Mouse (Mus musculus): ENCODE data around the gene 4930455H04Rik. TPM values are rescaled to one million over a fixed set of nuclear protein-coding genes. Genes with fewer than 3 reads are reported as not detected.

Gene 4930455H04Rik
- polyA plus RNA-seq, 1 experiment from 2014 or later: not detected

- Histone ChIP-seq H3K9me3 (ENCODE audit: control insufficient read depth, low read length) (no peaks in the 10 kb centered on the region), H3K4me3 (ENCODE audit: low read depth, low read length) (no peak overlapping the region), H3K27ac (ENCODE audit: low read depth, low read length) (no peak overlapping the region), H3K4me1 (replicated peaks; ENCODE audit: control insufficient read depth, insufficient read depth, low read length) (no peaks in the 10 kb centered on the region), H3K9ac (ENCODE audit: low read length) (no peak overlapping the region), H3K36me3 (ENCODE audit: control insufficient read depth, insufficient read depth, low read length) (no peaks in the 10 kb centered on the region), H3K27me3 (ENCODE audit: control insufficient read depth, insufficient read depth, low read length) (no peaks in the 10 kb centered on the region), H3K4me2 (ENCODE audit: low read depth, low read length, severe bottlenecking) (no peak overlapping the region)
- WGBS: 79% methylated on average over 6 of the region's 6 CpGs
- DNase-seq (ENCODE audit: low spot score): no peak
- ATAC-seq (replicated peaks; ENCODE audit: low FRiP score): no peak
Measured at GRCm38 (mm10) chr3:117003379-117003778, 35.3 kb downstream of the 4930455H04Rik start.

- Histone ChIP-seq H3K27ac (ENCODE audit: low read depth, low read length) (no peak overlapping the region), H3K4me3 (ENCODE audit: low read depth, low read length) (no peak overlapping the region), H3K27me3 (ENCODE audit: control insufficient read depth, insufficient read depth, low read length) (no peaks in the 10 kb centered on the region), H3K4me1 (replicated peaks; ENCODE audit: control insufficient read depth, insufficient read depth, low read length) (no peaks in the 10 kb centered on the region), H3K36me3 (ENCODE audit: control insufficient read depth, insufficient read depth, low read length) (no peaks in the 10 kb centered on the region), H3K9ac (ENCODE audit: low read length) (no peak overlapping the region), H3K4me2 (ENCODE audit: low read depth, low read length, severe bottlenecking) (no peak overlapping the region), H3K9me3 (ENCODE audit: control insufficient read depth, low read length) (no peaks in the 10 kb centered on the region)
- 89% methylated on average over 3 of the region's 3 CpGs for WGBS
- DNase-seq (ENCODE audit: low spot score): no peak
- no peak for ATAC-seq (replicated peaks; ENCODE audit: low FRiP score)
Measured at GRCm38 (mm10) chr3:117006636-117007035, 38.6 kb downstream of the 4930455H04Rik start.

GRCm38 (mm10) chr3:117007340-117007739 lies 39.3 kb downstream of the 4930455H04Rik start:
- Histone ChIP-seq H3K4me3 (ENCODE audit: low read depth, low read length) (no peak overlapping the region), H3K9ac (ENCODE audit: low read length) (no peak overlapping the region), H3K36me3 (ENCODE audit: control insufficient read depth, insufficient read depth, low read length) (no peaks in the 10 kb centered on the region), H3K4me2 (ENCODE audit: low read depth, low read length, severe bottlenecking) (no peak overlapping the region), H3K9me3 (ENCODE audit: control insufficient read depth, low read length) (no peaks in the 10 kb centered on the region), H3K4me1 (replicated peaks; ENCODE audit: control insufficient read depth, insufficient read depth, low read length) (no peaks in the 10 kb centered on the region), H3K27ac (ENCODE audit: low read depth, low read length) (no peak overlapping the region), H3K27me3 (ENCODE audit: control insufficient read depth, insufficient read depth, low read length) (no peaks in the 10 kb centered on the region)
- 70% methylated on average over 6 of the region's 6 CpGs for WGBS
- ATAC-seq (replicated peaks; ENCODE audit: low FRiP score): no peak
- DNase-seq (ENCODE audit: low spot score): no peak

GRCm38 (mm10) chr3:117010182-117010581 lies 42.1 kb downstream of the 4930455H04Rik start:
- Histone ChIP-seq H3K4me2 (ENCODE audit: low read depth, low read length, severe bottlenecking) (no peak overlapping the region), H3K4me1 (replicated peaks; ENCODE audit: control insufficient read depth, insufficient read depth, low read length) (no peaks in the 10 kb centered on the region), H3K4me3 (ENCODE audit: low read depth, low read length) (no peak overlapping the region), H3K9ac (ENCODE audit: low read length) (no peak overlapping the region), H3K36me3 (ENCODE audit: control insufficient read depth, insufficient read depth, low read length) (no peaks in the 10 kb centered on the region), H3K27me3 (ENCODE audit: control insufficient read depth, insufficient read depth, low read length) (no peaks in the 10 kb centered on the region), H3K9me3 (ENCODE audit: control insufficient read depth, low read length) (no peaks in the 10 kb centered on the region), H3K27ac (ENCODE audit: low read depth, low read length) (no peak overlapping the region)
- 87% methylated on average over 6 of the region's 6 CpGs for WGBS
- DNase-seq (ENCODE audit: low spot score) (no peak), ATAC-seq (replicated peaks; ENCODE audit: low FRiP score) (no peak)

- Histone ChIP-seq H3K9me3 (ENCODE audit: control insufficient read depth, low read length) (no peaks in the 10 kb centered on the region), H3K9ac (ENCODE audit: low read length) (no peak overlapping the region), H3K27ac (ENCODE audit: low read depth, low read length) (no peak overlapping the region), H3K36me3 (ENCODE audit: control insufficient read depth, insufficient read depth, low read length) (no peaks in the 10 kb centered on the region), H3K4me2 (ENCODE audit: low read depth, low read length, severe bottlenecking) (no peak overlapping the region), H3K4me1 (replicated peaks; ENCODE audit: control insufficient read depth, insufficient read depth, low read length) (no peaks in the 10 kb centered on the region), H3K4me3 (ENCODE audit: low read depth, low read length) (no peak overlapping the region), H3K27me3 (ENCODE audit: control insufficient read depth, insufficient read depth, low read length) (no peaks in the 10 kb centered on the region)
- DNase-seq (ENCODE audit: low spot score) (no peak), ATAC-seq (replicated peaks; ENCODE audit: low FRiP score) (no peak)
- WGBS: 89% methylated on average over 3 of the region's 3 CpGs
Measured at GRCm38 (mm10) chr3:117020319-117020718, 52.3 kb downstream of the 4930455H04Rik start.

- no peak overlapping the region for H3K9ac ChIP-seq (ENCODE audit: low read length)
- H3K4me2 ChIP-seq (ENCODE audit: low read depth, low read length, severe bottlenecking): no peak overlapping the region
- DNase-seq (ENCODE audit: low spot score): no peak
- no peaks in the 10 kb centered on the region for H3K36me3 ChIP-seq (ENCODE audit: control insufficient read depth, insufficient read depth, low read length)
- no peaks in the 10 kb centered on the region for H3K9me3 ChIP-seq (ENCODE audit: control insufficient read depth, low read length)
- H3K4me1 ChIP-seq (replicated peaks; ENCODE audit: control insufficient read depth, insufficient read depth, low read length): no peaks in the 10 kb centered on the region
- H3K4me3 ChIP-seq (ENCODE audit: low read depth, low read length): no peak overlapping the region
- no peak overlapping the region for H3K27ac ChIP-seq (ENCODE audit: low read depth, low read length)
- no peak for ATAC-seq (replicated peaks; ENCODE audit: low FRiP score)
- 63% methylated on average over 7 of the region's 7 CpGs for WGBS
- H3K27me3 ChIP-seq (ENCODE audit: control insufficient read depth, insufficient read depth, low read length): no peaks in the 10 kb centered on the region
Measured at GRCm38 (mm10) chr3:117021907-117022306, 53.8 kb downstream of the 4930455H04Rik start.

GRCm38 (mm10) chr3:117024111-117024510 lies 56.0 kb downstream of the 4930455H04Rik start:
- Histone ChIP-seq H3K9ac (ENCODE audit: low read length) (no peak overlapping the region), H3K27ac (ENCODE audit: low read depth, low read length) (no peak overlapping the region), H3K4me1 (replicated peaks; ENCODE audit: control insufficient read depth, insufficient read depth, low read length) (no peaks in the 10 kb centered on the region), H3K4me3 (ENCODE audit: low read depth, low read length) (no peak overlapping the region), H3K9me3 (ENCODE audit: control insufficient read depth, low read length) (no peaks in the 10 kb centered on the region), H3K36me3 (ENCODE audit: control insufficient read depth, insufficient read depth, low read length) (no peaks in the 10 kb centered on the region), H3K27me3 (ENCODE audit: control insufficient read depth, insufficient read depth, low read length) (no peaks in the 10 kb centered on the region), H3K4me2 (ENCODE audit: low read depth, low read length, severe bottlenecking) (no peak overlapping the region)
- no peak for DNase-seq (ENCODE audit: low spot score)
- no peak for ATAC-seq (replicated peaks; ENCODE audit: low FRiP score)
- WGBS: 76% methylated on average over 1 of the region's 1 CpGs

GRCm38 (mm10) chr3:117024557-117024956 lies 56.5 kb downstream of the 4930455H04Rik start:
- Histone ChIP-seq H3K4me2 (ENCODE audit: low read depth, low read length, severe bottlenecking) (no peak overlapping the region), H3K9me3 (ENCODE audit: control insufficient read depth, low read length) (no peaks in the 10 kb centered on the region), H3K4me3 (ENCODE audit: low read depth, low read length) (no peak overlapping the region), H3K36me3 (ENCODE audit: control insufficient read depth, insufficient read depth, low read length) (no peaks in the 10 kb centered on the region), H3K27ac (ENCODE audit: low read depth, low read length) (no peak overlapping the region), H3K4me1 (replicated peaks; ENCODE audit: control insufficient read depth, insufficient read depth, low read length) (no peaks in the 10 kb centered on the region), H3K9ac (ENCODE audit: low read length) (no peak overlapping the region), H3K27me3 (ENCODE audit: control insufficient read depth, insufficient read depth, low read length) (no peaks in the 10 kb centered on the region)
- DNase-seq (ENCODE audit: low spot score) (no peak), ATAC-seq (replicated peaks; ENCODE audit: low FRiP score) (no peak)
- WGBS: 89% methylated on average over 5 of the region's 5 CpGs

- H3K4me1 ChIP-seq (replicated peaks; ENCODE audit: control insufficient read depth, insufficient read depth, low read length): no peaks in the 10 kb centered on the region
- H3K27me3 ChIP-seq (ENCODE audit: control insufficient read depth, insufficient read depth, low read length): no peaks in the 10 kb centered on the region
- ATAC-seq (replicated peaks; ENCODE audit: low FRiP score): no peak
- no peak for DNase-seq (ENCODE audit: low spot score)
- H3K9me3 ChIP-seq (ENCODE audit: control insufficient read depth, low read length): no peaks in the 10 kb centered on the region
- H3K9ac ChIP-seq (ENCODE audit: low read length): no peak overlapping the region
- H3K4me2 ChIP-seq (ENCODE audit: low read depth, low read length, severe bottlenecking): no peak overlapping the region
- 87% methylated on average over 3 of the region's 3 CpGs for WGBS
- no peaks in the 10 kb centered on the region for H3K36me3 ChIP-seq (ENCODE audit: control insufficient read depth, insufficient read depth, low read length)
- no peak overlapping the region for H3K27ac ChIP-seq (ENCODE audit: low read depth, low read length)
- H3K4me3 ChIP-seq (ENCODE audit: low read depth, low read length): no peak overlapping the region
Measured at GRCm38 (mm10) chr3:117025421-117025820, 57.4 kb downstream of the 4930455H04Rik start.

Data from forebrain, embryonic 11.5 days (tissue).